Mouse (Mus musculus): ENCODE measurements around the gene Hs2st1. TPM values are rescaled to one million over a fixed set of nuclear protein-coding genes. Genes with fewer than 3 reads are reported as not detected.

Hs2st1 gene
- polyA plus RNA-seq (2015; fragmentation: Nextera tagmentation; extraction: Ambion mirVana): 9.7 and 10.4 TPM in 2 replicates

DNA sequence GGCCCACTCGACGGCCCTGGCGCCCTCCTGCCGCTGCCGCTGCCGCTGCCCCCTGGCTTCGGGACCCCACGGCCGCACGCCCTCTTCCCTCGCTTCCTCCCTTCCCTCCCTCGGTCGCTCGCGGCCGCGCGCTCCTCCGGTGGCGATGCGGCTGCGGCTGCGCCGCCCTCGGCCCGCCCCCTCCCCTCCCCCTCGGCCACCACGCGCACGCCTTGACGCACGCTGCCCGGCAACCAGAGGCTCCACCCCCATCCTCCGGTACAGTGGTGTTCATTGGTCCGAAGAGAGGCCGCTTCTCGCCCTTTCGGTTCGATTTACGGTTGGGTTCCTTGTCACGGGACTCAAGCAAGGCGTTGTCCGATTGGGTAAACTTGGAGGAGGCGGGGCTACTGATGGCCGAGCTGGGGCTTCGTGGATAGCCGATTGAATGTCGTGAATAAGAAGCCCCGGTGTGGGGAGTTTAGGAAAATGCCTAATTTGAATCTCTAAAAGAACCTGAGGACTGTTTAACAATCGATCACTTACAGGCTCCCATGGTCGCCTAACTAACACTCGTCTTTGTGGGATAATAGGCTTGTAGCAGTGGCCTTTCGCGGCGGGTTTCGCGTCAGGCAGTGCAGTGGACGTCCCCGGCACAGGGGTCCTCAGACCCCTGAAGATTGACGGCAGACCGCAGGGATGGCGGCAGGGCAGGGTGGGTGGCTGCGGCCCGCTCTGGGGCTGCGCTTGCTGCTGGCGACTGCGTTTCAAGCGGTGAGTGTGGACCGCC lies at the start of gene Hs2st1, which contains the start of gene Selenof:
Hs2st1 (minus strand) TSS at position 135 of the 769 bp plus-strand sequence.
Selenof (plus strand) TSS at position 258 of the 769 bp plus-strand sequence.
- Histone ChIP-seq H3K36me3 (ENCODE audit: insufficient read depth, low read length) (no peaks in the 10 kb centered on the region), H3K4me3 (replicated peaks; ENCODE audit: low read depth, low read length) (peak within 1 kb of the TSS; percentile 93), H3K9me3 (replicated peaks; ENCODE audit: low read length) (no peaks in the 10 kb centered on the region), H3K4me2 (ENCODE audit: low read length) (peak within 1 kb of the TSS; percentile 76), H3K27me3 (ENCODE audit: insufficient read depth, low read length) (no peaks in the 10 kb centered on the region), H3K4me1 (replicated peaks; ENCODE audit: insufficient read depth, low read length) (peaks cover 13% of the 10 kb centered on the region; the same call in 1 of the 2 replicates), H3K27ac (peak within 1 kb of the TSS; percentile 94), H3K9ac (ENCODE audit: low read depth, low read length) (peak within 1 kb of the TSS; percentile 91)
- DNase-seq (ENCODE audit: low spot score): peak; percentile 100
- under 1% methylated on average over 67 of the region's 69 CpGs for WGBS
- peak; percentile 99 for ATAC-seq (replicated peaks; ENCODE audit: low FRiP score, low read depth)
- no peak; the same call in 1 of the 2 replicates for TF ChIP-seq CTCF (IDR thresholded peaks at IDR 0.05; ENCODE audit: low read depth)

DNA sequence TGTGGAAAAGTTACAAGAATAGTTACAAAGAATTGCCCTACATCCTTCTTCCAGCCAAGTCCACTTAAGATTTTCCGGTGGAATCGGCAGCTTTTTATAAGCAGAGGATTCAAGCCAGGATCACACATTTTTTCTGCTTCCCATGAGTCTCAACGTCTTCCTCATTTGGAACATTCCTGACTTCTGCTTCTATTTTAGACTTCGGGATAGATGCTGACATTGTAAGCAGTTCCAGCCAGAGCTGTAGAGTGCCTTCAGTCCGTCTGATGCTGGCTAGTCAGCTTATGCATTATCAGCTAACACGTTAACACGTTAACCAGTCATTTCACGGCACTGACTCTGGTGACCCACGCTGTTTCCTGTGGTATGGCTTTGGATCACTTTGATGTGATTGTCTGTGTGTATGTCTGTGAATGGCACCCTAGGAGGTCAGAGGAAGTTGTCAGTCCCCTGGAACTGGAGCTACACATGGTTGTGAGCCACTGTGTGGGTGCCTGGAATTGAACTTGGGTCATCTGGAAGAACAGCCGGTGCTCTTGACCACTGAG lies 47.7 kb upstream of the Hs2st1 start:
- no peaks in the 10 kb centered on the region for H3K36me3 ChIP-seq (ENCODE audit: insufficient read depth, low read length)
- WGBS: 69% methylated on average over 10 of the region's 10 CpGs

DNA sequence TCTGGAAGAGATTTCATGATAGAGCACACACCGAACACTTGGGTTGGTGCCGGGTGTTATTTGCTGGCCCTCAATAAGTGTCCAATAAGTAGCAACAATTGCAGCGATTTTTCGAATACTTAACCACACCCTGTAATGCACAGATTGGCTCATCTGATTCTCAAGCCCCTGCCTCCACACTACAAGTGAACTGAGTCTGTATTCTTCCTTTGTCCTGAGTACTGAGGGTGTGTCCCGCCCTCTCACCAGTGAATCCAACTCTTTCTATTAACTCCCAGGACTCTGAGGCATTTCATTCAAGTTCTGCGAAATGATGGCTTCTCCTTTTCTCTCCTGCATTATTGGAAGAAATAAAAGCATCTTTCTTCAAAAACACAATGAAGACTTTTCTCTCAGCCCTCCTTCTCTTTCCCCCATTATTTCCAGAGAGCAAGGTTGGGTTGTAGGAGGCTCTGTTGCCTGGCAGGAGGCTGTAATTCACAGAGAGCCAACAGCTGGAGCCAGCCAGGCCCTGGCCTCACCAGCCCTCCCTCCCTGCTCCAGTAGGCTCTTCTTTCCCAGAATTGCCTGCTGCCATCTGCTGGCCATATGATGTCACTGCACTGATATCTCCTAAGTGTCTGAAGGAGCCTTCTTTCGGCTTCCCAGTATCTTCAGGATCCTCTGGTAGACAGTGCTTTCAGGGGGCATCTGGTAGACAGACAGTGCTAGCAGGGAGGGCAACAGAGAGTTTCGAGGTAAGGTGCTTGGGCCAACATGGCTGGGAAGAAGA lies 46.9 kb upstream of the Hs2st1 start:
- Histone ChIP-seq H3K4me1 (replicated peaks; ENCODE audit: insufficient read depth, low read length) (0 out of 2 replicates have a peak, but pooled peaks cover 10% of the 10 kb centered on the region), H3K36me3 (ENCODE audit: insufficient read depth, low read length) (no peaks in the 10 kb centered on the region), H3K4me2 (ENCODE audit: low read length) (no peak overlapping the region; the same call in 1 of the 2 replicates), H3K9me3 (replicated peaks; ENCODE audit: low read length) (no peaks in the 10 kb centered on the region), H3K27ac (peak overlapping the region; percentile 48; the same call in 1 of the 2 replicates), H3K4me3 (replicated peaks; ENCODE audit: low read depth, low read length) (no peak overlapping the region), H3K9ac (ENCODE audit: low read depth, low read length) (no peak overlapping the region), H3K27me3 (ENCODE audit: insufficient read depth, low read length) (no peaks in the 10 kb centered on the region)
- peak; percentile 95 for DNase-seq (ENCODE audit: low spot score)
- TF ChIP-seq CTCF (IDR thresholded peaks at IDR 0.05; ENCODE audit: low read depth): peak; percentile 98
- ATAC-seq (replicated peaks; ENCODE audit: low FRiP score, low read depth): peak; percentile 76
- 66% methylated on average over 8 of the region's 8 CpGs for WGBS

More for the DNA sequence above, 47.7 kb upstream of the Hs2st1 start:
- Histone ChIP-seq H3K27me3 (ENCODE audit: insufficient read depth, low read length) (no peaks in the 10 kb centered on the region), H3K4me3 (replicated peaks; ENCODE audit: low read depth, low read length) (no peak overlapping the region), H3K4me1 (replicated peaks; ENCODE audit: insufficient read depth, low read length) (0 out of 2 replicates have a peak, but pooled peaks cover 4% of the 10 kb centered on the region), H3K4me2 (ENCODE audit: low read length) (no peak overlapping the region; the same call in 1 of the 2 replicates), H3K9ac (ENCODE audit: low read depth, low read length) (no peak overlapping the region), H3K9me3 (replicated peaks; ENCODE audit: low read length) (no peaks in the 10 kb centered on the region), H3K27ac (peak overlapping the region; percentile 48; the same call in 1 of the 2 replicates)
- DNase-seq (ENCODE audit: low spot score) (peak; percentile 26), ATAC-seq (replicated peaks; ENCODE audit: low FRiP score, low read depth) (no peak)
- TF ChIP-seq CTCF (IDR thresholded peaks at IDR 0.05; ENCODE audit: low read depth): no peak

DNA sequence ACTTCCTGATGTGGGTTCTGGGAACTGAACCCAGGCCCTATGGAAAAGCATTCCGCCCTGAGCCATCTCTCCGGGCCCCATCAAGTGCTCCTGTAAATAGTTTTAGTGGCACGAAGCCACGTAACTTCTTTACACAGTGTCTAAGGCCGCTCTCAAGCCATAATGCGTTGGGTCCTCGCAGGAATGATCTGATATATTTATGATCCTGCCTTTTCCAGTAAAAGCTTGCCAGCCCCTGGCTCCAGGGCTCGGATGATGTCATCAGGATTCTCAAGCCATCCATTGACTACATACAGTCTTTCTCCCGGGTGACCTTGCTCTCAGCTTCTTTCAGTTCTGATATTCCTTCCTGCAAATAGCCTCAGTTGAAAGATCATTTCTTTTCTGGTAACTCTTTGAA lies 45.5 kb upstream of the Hs2st1 start:
- WGBS: 57% methylated on average over 9 of the region's 9 CpGs

DNA sequence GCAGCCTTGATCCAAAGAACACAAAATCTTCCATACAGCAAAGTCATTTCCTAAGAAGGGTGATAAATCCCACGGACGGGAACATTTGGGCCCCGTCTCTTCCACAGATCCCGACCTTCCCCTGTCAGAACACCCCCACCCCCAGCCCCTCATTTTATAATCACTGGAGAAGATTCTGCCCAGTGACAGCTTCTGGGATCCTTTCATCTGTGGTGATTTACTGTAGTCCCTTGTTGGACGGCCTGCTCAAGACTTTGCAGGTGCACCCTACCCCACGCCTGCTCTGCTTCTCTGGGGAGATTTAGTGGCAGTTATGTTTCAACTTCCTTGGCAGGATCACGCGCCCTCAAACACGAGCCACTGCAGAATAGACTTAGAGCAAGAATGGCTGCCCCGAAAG lies 44.7 kb upstream of the Hs2st1 start:
- 16% methylated on average over 10 of the region's 10 CpGs for WGBS
- DNase-seq (ENCODE audit: low spot score): peak; percentile 94

More for the DNA sequence above, 45.5 kb upstream of the Hs2st1 start:
- no peak for TF ChIP-seq CTCF (IDR thresholded peaks at IDR 0.05; ENCODE audit: low read depth)
- H3K9ac ChIP-seq (ENCODE audit: low read depth, low read length): no peak overlapping the region
- DNase-seq (ENCODE audit: low spot score) (peak; percentile 22), ATAC-seq (replicated peaks; ENCODE audit: low FRiP score, low read depth) (no peak)
- H3K9me3 ChIP-seq (replicated peaks; ENCODE audit: low read length): no peaks in the 10 kb centered on the region
- 0 out of 2 replicates have a peak, but pooled peaks cover 21% of the 10 kb centered on the region for H3K4me1 ChIP-seq (replicated peaks; ENCODE audit: insufficient read depth, low read length)
- H3K4me2 ChIP-seq (ENCODE audit: low read length): no peak overlapping the region
- H3K36me3 ChIP-seq (ENCODE audit: insufficient read depth, low read length): no peaks in the 10 kb centered on the region
- peak overlapping the region; percentile 54; the same call in 1 of the 2 replicates for H3K27ac ChIP-seq
- H3K4me3 ChIP-seq (replicated peaks; ENCODE audit: low read depth, low read length): no peak overlapping the region
- H3K27me3 ChIP-seq (ENCODE audit: insufficient read depth, low read length): no peaks in the 10 kb centered on the region

More for the DNA sequence above, 44.7 kb upstream of the Hs2st1 start:
- peak; percentile 53 for ATAC-seq (replicated peaks; ENCODE audit: low FRiP score, low read depth)
- no peak overlapping the region for H3K4me3 ChIP-seq (replicated peaks; ENCODE audit: low read depth, low read length)
- H3K27ac ChIP-seq: peak overlapping the region; percentile 54
- TF ChIP-seq CTCF (IDR thresholded peaks at IDR 0.05; ENCODE audit: low read depth): no peak
- 0 out of 2 replicates have a peak, but pooled peaks cover 21% of the 10 kb centered on the region for H3K4me1 ChIP-seq (replicated peaks; ENCODE audit: insufficient read depth, low read length)
- no peaks in the 10 kb centered on the region for H3K36me3 ChIP-seq (ENCODE audit: insufficient read depth, low read length)
- no peaks in the 10 kb centered on the region for H3K27me3 ChIP-seq (ENCODE audit: insufficient read depth, low read length)
- H3K9me3 ChIP-seq (replicated peaks; ENCODE audit: low read length): no peaks in the 10 kb centered on the region
- H3K9ac ChIP-seq (ENCODE audit: low read depth, low read length): no peak overlapping the region
- H3K4me2 ChIP-seq (ENCODE audit: low read length): no peak overlapping the region

All from kidney, postnatal 0 days (tissue).